Mouse (Mus musculus): ENCODE results near the gene Immp2l. TPM values are rescaled to one million over a fixed set of nuclear protein-coding genes. Genes with fewer than 3 reads are reported as not detected.

Gene Immp2l
- total RNA-seq, 1 experiment, result 11.4 TPM

- in situ Hi-C loops (cut with MboI; ENCODE audit: low sequenced_read_pairs in 2 of 2, unreplicated experiment in 2 of 2), result no loop called here
- no peak overlapping the region for H3K4me3 ChIP-seq (ENCODE audit: insufficient read depth in 1 of 2, low read depth in 1 of 2, low read length in 2 of 2, poor library complexity in 1 of 2, severe bottlenecking in 1 of 2)
- no peak for DNase-seq (ENCODE audit: low read depth, low spot score)
- no peak overlapping the region for H3K9ac ChIP-seq (ENCODE audit: insufficient read depth, low read depth, low read length, poor library complexity, severe bottlenecking)
- no peaks in the 10 kb centered on the region for H3K9me3 ChIP-seq (ENCODE audit: control insufficient read depth, insufficient read depth, low read depth, low read length)
- no peak overlapping the region for H3K27ac ChIP-seq (ENCODE audit: insufficient read depth, low read depth, low read length, poor library complexity, severe bottlenecking)
- no peaks in the 10 kb centered on the region for H3K36me3 ChIP-seq (ENCODE audit: control insufficient read depth, insufficient read depth, low read length, poor library complexity, severe bottlenecking)
- H3K4me1 ChIP-seq (ENCODE audit: control insufficient read depth in 2 of 2, insufficient read depth in 2 of 2, low read length in 2 of 2, poor library complexity in 1 of 2), result no peaks in the 10 kb centered on the region
- TF ChIP-seq HCFC1 (IDR thresholded peaks at IDR 0.05; ENCODE audit: borderline replicate concordance, insufficient read depth, low read length) (no peak), ZNF384 (IDR thresholded peaks at IDR 0.05; ENCODE audit: low read depth, low read length) (no peak), ZC3H11A (IDR thresholded peaks at IDR 0.05; ENCODE audit: borderline replicate concordance, low read depth, low read length) (no peak), CHD2 (IDR thresholded peaks at IDR 0.05; ENCODE audit: low read depth, low read length) (no peak), MAFK (IDR thresholded peaks at IDR 0.05; ENCODE audit: insufficient read depth, low read depth, low read length) (no peak)
Measured at GRCm38 (mm10) chr12:41167802-41168201, 143.9 kb downstream of the Immp2l start.

GRCm38 (mm10) chr12:41170051-41170450, 146.2 kb downstream of the Immp2l start:
- H3K9ac ChIP-seq (ENCODE audit: insufficient read depth, low read depth, low read length, poor library complexity, severe bottlenecking), result no peak overlapping the region
- TF ChIP-seq ZC3H11A (IDR thresholded peaks at IDR 0.05; ENCODE audit: borderline replicate concordance, low read depth, low read length) (no peak), CHD2 (IDR thresholded peaks at IDR 0.05; ENCODE audit: low read depth, low read length) (no peak), MAFK (IDR thresholded peaks at IDR 0.05; ENCODE audit: insufficient read depth, low read depth, low read length) (no peak), ZNF384 (IDR thresholded peaks at IDR 0.05; ENCODE audit: low read depth, low read length) (no peak), HCFC1 (IDR thresholded peaks at IDR 0.05; ENCODE audit: borderline replicate concordance, insufficient read depth, low read length) (no peak)
- in situ Hi-C loops (cut with MboI; ENCODE audit: low sequenced_read_pairs in 2 of 2, unreplicated experiment in 2 of 2), result no loop called here

GRCm38 (mm10) chr12:41182856-41183255, 159.0 kb downstream of the Immp2l start:
- no peak overlapping the region for H3K4me3 ChIP-seq (ENCODE audit: insufficient read depth in 1 of 2, low read depth in 1 of 2, low read length in 2 of 2, poor library complexity in 1 of 2, severe bottlenecking in 1 of 2)
- H3K9ac ChIP-seq (ENCODE audit: insufficient read depth, low read depth, low read length, poor library complexity, severe bottlenecking), result no peak overlapping the region
- H3K36me3 ChIP-seq (ENCODE audit: control insufficient read depth, insufficient read depth, low read length, poor library complexity, severe bottlenecking), result no peaks in the 10 kb centered on the region
- no peak for TF ChIP-seq ZC3H11A (IDR thresholded peaks at IDR 0.05; ENCODE audit: borderline replicate concordance, low read depth, low read length)
- in situ Hi-C loops (cut with MboI; ENCODE audit: low sequenced_read_pairs in 2 of 2, unreplicated experiment in 2 of 2), result no loop called here
- no peaks in the 10 kb centered on the region for H3K4me1 ChIP-seq (ENCODE audit: control insufficient read depth in 2 of 2, insufficient read depth in 2 of 2, low read length in 2 of 2, poor library complexity in 1 of 2)
- H3K27ac ChIP-seq (ENCODE audit: insufficient read depth, low read depth, low read length, poor library complexity, severe bottlenecking), result no peak overlapping the region
- H3K9me3 ChIP-seq (ENCODE audit: control insufficient read depth, insufficient read depth, low read depth, low read length), result no peaks in the 10 kb centered on the region
- DNase-seq (ENCODE audit: low read depth, low spot score), result no peak

More at GRCm38 (mm10) chr12:41170051-41170450, 146.2 kb downstream of the Immp2l start:
- Histone ChIP-seq H3K27ac (ENCODE audit: insufficient read depth, low read depth, low read length, poor library complexity, severe bottlenecking) (no peak overlapping the region), H3K36me3 (ENCODE audit: control insufficient read depth, insufficient read depth, low read length, poor library complexity, severe bottlenecking) (no peaks in the 10 kb centered on the region), H3K4me3 (ENCODE audit: insufficient read depth in 1 of 2, low read depth in 1 of 2, low read length in 2 of 2, poor library complexity in 1 of 2, severe bottlenecking in 1 of 2) (no peak overlapping the region), H3K9me3 (ENCODE audit: control insufficient read depth, insufficient read depth, low read depth, low read length) (no peaks in the 10 kb centered on the region), H3K4me1 (ENCODE audit: control insufficient read depth in 2 of 2, insufficient read depth in 2 of 2, low read length in 2 of 2, poor library complexity in 1 of 2) (no peaks in the 10 kb centered on the region)
- DNase-seq (ENCODE audit: low read depth, low spot score), result no peak

- Histone ChIP-seq H3K9ac (ENCODE audit: insufficient read depth, low read depth, low read length, poor library complexity, severe bottlenecking) (no peak overlapping the region), H3K4me1 (ENCODE audit: control insufficient read depth in 2 of 2, insufficient read depth in 2 of 2, low read length in 2 of 2, poor library complexity in 1 of 2) (no peaks in the 10 kb centered on the region), H3K4me3 (ENCODE audit: insufficient read depth in 1 of 2, low read depth in 1 of 2, low read length in 2 of 2, poor library complexity in 1 of 2, severe bottlenecking in 1 of 2) (no peak overlapping the region), H3K36me3 (ENCODE audit: control insufficient read depth, insufficient read depth, low read length, poor library complexity, severe bottlenecking) (no peaks in the 10 kb centered on the region), H3K9me3 (ENCODE audit: control insufficient read depth, insufficient read depth, low read depth, low read length) (no peaks in the 10 kb centered on the region), H3K27ac (ENCODE audit: insufficient read depth, low read depth, low read length, poor library complexity, severe bottlenecking) (no peak overlapping the region)
- in situ Hi-C loops (cut with MboI; ENCODE audit: low sequenced_read_pairs in 2 of 2, unreplicated experiment in 2 of 2), result no loop called here
- TF ChIP-seq ZC3H11A (IDR thresholded peaks at IDR 0.05; ENCODE audit: borderline replicate concordance, low read depth, low read length) (no peak), ZNF384 (IDR thresholded peaks at IDR 0.05; ENCODE audit: low read depth, low read length) (no peak), MAFK (IDR thresholded peaks at IDR 0.05; ENCODE audit: insufficient read depth, low read depth, low read length) (no peak), HCFC1 (IDR thresholded peaks at IDR 0.05; ENCODE audit: borderline replicate concordance, insufficient read depth, low read length) (no peak), CHD2 (IDR thresholded peaks at IDR 0.05; ENCODE audit: low read depth, low read length) (no peak)
- DNase-seq (ENCODE audit: low read depth, low spot score), result no peak
Measured at GRCm38 (mm10) chr12:41185060-41185459, 161.2 kb downstream of the Immp2l start.

- no peaks in the 10 kb centered on the region for H3K9me3 ChIP-seq (ENCODE audit: control insufficient read depth, insufficient read depth, low read depth, low read length)
- in situ Hi-C loops (cut with MboI; ENCODE audit: low sequenced_read_pairs in 2 of 2, unreplicated experiment in 2 of 2), result no loop called here
- DNase-seq (ENCODE audit: low read depth, low spot score), result no peak
Measured at GRCm38 (mm10) chr12:41185509-41185908, 161.6 kb downstream of the Immp2l start.

More at GRCm38 (mm10) chr12:41185509-41185908, 161.6 kb downstream of the Immp2l start:
- TF ChIP-seq ZNF384 (IDR thresholded peaks at IDR 0.05; ENCODE audit: low read depth, low read length) (no peak), HCFC1 (IDR thresholded peaks at IDR 0.05; ENCODE audit: borderline replicate concordance, insufficient read depth, low read length) (no peak)
- no peak overlapping the region for H3K4me3 ChIP-seq (ENCODE audit: insufficient read depth in 1 of 2, low read depth in 1 of 2, low read length in 2 of 2, poor library complexity in 1 of 2, severe bottlenecking in 1 of 2)
- no peaks in the 10 kb centered on the region for H3K4me1 ChIP-seq (ENCODE audit: control insufficient read depth in 2 of 2, insufficient read depth in 2 of 2, low read length in 2 of 2, poor library complexity in 1 of 2)
- H3K36me3 ChIP-seq (ENCODE audit: control insufficient read depth, insufficient read depth, low read length, poor library complexity, severe bottlenecking), result no peaks in the 10 kb centered on the region
- H3K27ac ChIP-seq (ENCODE audit: insufficient read depth, low read depth, low read length, poor library complexity, severe bottlenecking), result no peak overlapping the region
- no peak overlapping the region for H3K9ac ChIP-seq (ENCODE audit: insufficient read depth, low read depth, low read length, poor library complexity, severe bottlenecking)

All from ES-E14 (cell line).